Mouse (Mus musculus) erythroid progenitor cell, adult 5-6 weeks (primary cell): ENCODE results near the gene Olfr1033. TPM values are rescaled to one million over a fixed set of nuclear protein-coding genes. Genes with fewer than 3 reads are reported as not detected.
"Not testable (repeated sequence)": the region's sequence is repeated elsewhere in the genome, so short reads cannot be mapped to it uniquely, and the experiment has no call there.

Experiments
- ATAC-seq: replicated peaks from 2 replicates; pipeline ENCODE4 v1.8.0; 2016; ENCODE audit warnings: moderate number of reproducible peaks, mild to moderate bottlenecking, moderate TSS enrichment, inconsistent platforms; ENCODE audit not compliant: poor library complexity, low FRiP score, severe bottlenecking
- total RNA-seq, 2 experiments: library from RNA; stranded (forward) in 1 of 2; stranded (reverse) in 1 of 2; fragments of 150-400 nt in 1 of 2; fragments of 186-747, 209-891 nt in 1 of 2; gene quantifications; 2 replicates each; pipeline versions ENCODE4 v1.2.3 to v1.2.4; 2015 to 2017; ENCODE audit warnings: low replicate concordance in 2 of 2

Gene Olfr1033
- total RNA-seq (2015; ENCODE audit: low replicate concordance) (not detected in 2 replicates), total RNA-seq (2017; ENCODE audit: low replicate concordance) (not detected in 2 replicates)

GRCm38 (mm10) chr2:86020406-86020805 lies at the start of gene Olfr1033:
Gene Olfr1033 (plus strand): TSS chr2:86020633.
- not testable (repeated sequence) for ATAC-seq

- no peak for ATAC-seq
Observed at GRCm38 (mm10) chr2:85973595-85973994, 46.8 kb upstream of the Olfr1033 start, which contains the start of gene Olfr1029. Gene Olfr1029 (plus strand): TSS chr2:85973895.

GRCm38 (mm10) chr2:85978976-85979375 lies 41.5 kb upstream of the Olfr1033 start, which contains the start of gene Olfr1030:
Gene Olfr1030 (plus strand): TSS chr2:85979276.
- ATAC-seq = no peak

GRCm38 (mm10) chr2:85990004-85990403 lies 30.4 kb upstream of the Olfr1033 start, which contains the start of gene Olfr1031:
Gene Olfr1031 (plus strand): TSS chr2:85990304.
- ATAC-seq = no peak

GRCm38 (mm10) chr2:86005240-86005639 lies 15.2 kb upstream of the Olfr1033 start, which contains the start of gene Olfr1032:
Gene Olfr1032 (plus strand): TSS chr2:86005540.
- ATAC-seq = no peak

- ATAC-seq = not testable (repeated sequence)
Observed at GRCm38 (mm10) chr2:86021518-86021917, 1.1 kb downstream of the Olfr1033 start.

GRCm38 (mm10) chr2:86045561-86045960 lies 25.1 kb downstream of the Olfr1033 start, which contains the start of gene Olfr1034:
Gene Olfr1034 (plus strand): TSS chr2:86045861.
- no peak for ATAC-seq

- ATAC-seq = not testable (repeated sequence)
Observed at GRCm38 (mm10) chr2:86050777-86051176, 30.3 kb downstream of the Olfr1033 start.

- not testable (repeated sequence) for ATAC-seq
Observed at GRCm38 (mm10) chr2:86063766-86064165, 43.3 kb downstream of the Olfr1033 start.

GRCm38 (mm10) chr2:86070189-86070588 lies 49.8 kb downstream of the Olfr1033 start:
- no peak for ATAC-seq

- ATAC-seq = not testable (repeated sequence)
Observed at GRCm38 (mm10) chr2:86073692-86074091, 53.3 kb downstream of the Olfr1033 start, which contains the start of gene Olfr1036. Gene Olfr1036 (plus strand): TSS chr2:86073992.

- ATAC-seq = not testable (repeated sequence)
Observed at GRCm38 (mm10) chr2:86080478-86080877, 60.0 kb downstream of the Olfr1033 start.

- no peak for ATAC-seq
Observed at GRCm38 (mm10) chr2:86087285-86087684, 66.9 kb downstream of the Olfr1033 start, which contains the start of gene Olfr1037. Gene Olfr1037 (minus strand): TSS chr2:86087385.

Other genes starting within 250 kb of the Olfr1033 start
- not detected in 2 replicates for gene Olfr1014, start 247.9 kb upstream of the Olfr1033 start, total RNA-seq (2015; ENCODE audit: low replicate concordance)
- not detected in 2 replicates for gene Olfr1014, start 247.9 kb upstream of the Olfr1033 start, total RNA-seq (2017; ENCODE audit: low replicate concordance)
- not detected in 2 replicates for gene Olfr1015, start 238.6 kb upstream of the Olfr1033 start, total RNA-seq (2015; ENCODE audit: low replicate concordance)
- gene Olfr1015, start 238.6 kb upstream of the Olfr1033 start, total RNA-seq (2017; ENCODE audit: low replicate concordance) = not detected in 2 replicates
- gene Olfr1016, start 218.1 kb upstream of the Olfr1033 start, total RNA-seq (2015; ENCODE audit: low replicate concordance) = not detected in 2 replicates
- gene Olfr1016, start 218.1 kb upstream of the Olfr1033 start, total RNA-seq (2017; ENCODE audit: low replicate concordance) = not detected in 2 replicates
- not detected in 2 replicates for gene Olfr1018, start 202.2 kb upstream of the Olfr1033 start, total RNA-seq (2015; ENCODE audit: low replicate concordance)
- gene Olfr1018, start 202.2 kb upstream of the Olfr1033 start, total RNA-seq (2017; ENCODE audit: low replicate concordance) = 0.39 TPM in 1 of 2 replicates, not detected in the other
- not detected in 2 replicates for gene Olfr1019, start 175.2 kb upstream of the Olfr1033 start, total RNA-seq (2015; ENCODE audit: low replicate concordance)
- not detected in 2 replicates for gene Olfr1019, start 175.2 kb upstream of the Olfr1033 start, total RNA-seq (2017; ENCODE audit: low replicate concordance)
- gene Olfr1020, start 173.6 kb upstream of the Olfr1033 start, total RNA-seq (2015; ENCODE audit: low replicate concordance) = not detected in 2 replicates
- gene Olfr1020, start 173.6 kb upstream of the Olfr1033 start, total RNA-seq (2017; ENCODE audit: low replicate concordance) = not detected in 2 replicates
- not detected in 2 replicates for gene Olfr1022, start 152.0 kb upstream of the Olfr1033 start, total RNA-seq (2015; ENCODE audit: low replicate concordance)
- not detected in 2 replicates for gene Olfr1022, start 152.0 kb upstream of the Olfr1033 start, total RNA-seq (2017; ENCODE audit: low replicate concordance)
- gene Olfr1023, start 135.0 kb upstream of the Olfr1033 start, total RNA-seq (2015; ENCODE audit: low replicate concordance) = not detected in 2 replicates
- gene Olfr1023, start 135.0 kb upstream of the Olfr1033 start, total RNA-seq (2017; ENCODE audit: low replicate concordance) = not detected in 2 replicates
- gene Olfr1024, start 115.6 kb upstream of the Olfr1033 start, total RNA-seq (2015; ENCODE audit: low replicate concordance) = not detected in 2 replicates
- not detected in 2 replicates for gene Olfr1024, start 115.6 kb upstream of the Olfr1033 start, total RNA-seq (2017; ENCODE audit: low replicate concordance)
- not detected in 2 replicates for gene Olfr1025-ps1, start 105.4 kb upstream of the Olfr1033 start, total RNA-seq (2015; ENCODE audit: low replicate concordance)
- gene Olfr1025-ps1, start 105.4 kb upstream of the Olfr1033 start, total RNA-seq (2017; ENCODE audit: low replicate concordance) = not detected in 2 replicates
- gene Olfr1026, start 99.1 kb upstream of the Olfr1033 start, total RNA-seq (2015; ENCODE audit: low replicate concordance) = not detected in 2 replicates
- not detected in 2 replicates for gene Olfr1026, start 99.1 kb upstream of the Olfr1033 start, total RNA-seq (2017; ENCODE audit: low replicate concordance)
- not detected in 2 replicates for gene Olfr1028, start 70.2 kb upstream of the Olfr1033 start, total RNA-seq (2015; ENCODE audit: low replicate concordance)
- gene Olfr1028, start 70.2 kb upstream of the Olfr1033 start, total RNA-seq (2017; ENCODE audit: low replicate concordance) = not detected in 2 replicates
- gene Olfr1029, start 46.7 kb upstream of the Olfr1033 start, total RNA-seq (2015; ENCODE audit: low replicate concordance) = not detected in 2 replicates
- not detected in 2 replicates for gene Olfr1029, start 46.7 kb upstream of the Olfr1033 start, total RNA-seq (2017; ENCODE audit: low replicate concordance)
- not detected in 2 replicates for gene Olfr1030, start 41.4 kb upstream of the Olfr1033 start, total RNA-seq (2015; ENCODE audit: low replicate concordance)
- not detected in 2 replicates for gene Olfr1030, start 41.4 kb upstream of the Olfr1033 start, total RNA-seq (2017; ENCODE audit: low replicate concordance)
- not detected in 2 replicates for gene Olfr1031, start 30.3 kb upstream of the Olfr1033 start, total RNA-seq (2015; ENCODE audit: low replicate concordance)
- gene Olfr1031, start 30.3 kb upstream of the Olfr1033 start, total RNA-seq (2017; ENCODE audit: low replicate concordance) = not detected in 2 replicates
- gene Olfr1032, start 15.1 kb upstream of the Olfr1033 start, total RNA-seq (2015; ENCODE audit: low replicate concordance) = not detected in 2 replicates
- gene Olfr1032, start 15.1 kb upstream of the Olfr1033 start, total RNA-seq (2017; ENCODE audit: low replicate concordance) = not detected in 2 replicates
- gene Olfr1034, start 25.2 kb downstream of the Olfr1033 start, total RNA-seq (2015; ENCODE audit: low replicate concordance) = not detected in 2 replicates
- gene Olfr1034, start 25.2 kb downstream of the Olfr1033 start, total RNA-seq (2017; ENCODE audit: low replicate concordance) = not detected in 2 replicates
- not detected in 2 replicates for gene Olfr1036, start 53.4 kb downstream of the Olfr1033 start, total RNA-seq (2015; ENCODE audit: low replicate concordance)
- not detected in 2 replicates for gene Olfr1036, start 53.4 kb downstream of the Olfr1033 start, total RNA-seq (2017; ENCODE audit: low replicate concordance)
- gene Olfr1037, start 66.8 kb downstream of the Olfr1033 start, total RNA-seq (2015; ENCODE audit: low replicate concordance) = not detected in 2 replicates
- gene Olfr1037, start 66.8 kb downstream of the Olfr1033 start, total RNA-seq (2017; ENCODE audit: low replicate concordance) = not detected in 2 replicates
- not detected in 2 replicates for gene Olfr1039, start 115.3 kb downstream of the Olfr1033 start, total RNA-seq (2015; ENCODE audit: low replicate concordance)
- gene Olfr1039, start 115.3 kb downstream of the Olfr1033 start, total RNA-seq (2017; ENCODE audit: low replicate concordance) = not detected in 2 replicates
- not detected in 2 replicates for gene Olfr1040, start 126.1 kb downstream of the Olfr1033 start, total RNA-seq (2015; ENCODE audit: low replicate concordance)
- gene Olfr1040, start 126.1 kb downstream of the Olfr1033 start, total RNA-seq (2017; ENCODE audit: low replicate concordance) = not detected in 2 replicates
- gene Olfr1042, start 141.2 kb downstream of the Olfr1033 start, total RNA-seq (2015; ENCODE audit: low replicate concordance) = not detected in 2 replicates
- not detected in 2 replicates for gene Olfr1042, start 141.2 kb downstream of the Olfr1033 start, total RNA-seq (2017; ENCODE audit: low replicate concordance)
- gene Olfr1043, start 146.9 kb downstream of the Olfr1033 start, total RNA-seq (2015; ENCODE audit: low replicate concordance) = not detected in 2 replicates
- gene Olfr1043, start 146.9 kb downstream of the Olfr1033 start, total RNA-seq (2017; ENCODE audit: low replicate concordance) = not detected in 2 replicates
- not detected in 2 replicates for gene Olfr1044, start 157.2 kb downstream of the Olfr1033 start, total RNA-seq (2015; ENCODE audit: low replicate concordance)
- not detected in 2 replicates for gene Olfr1044, start 157.2 kb downstream of the Olfr1033 start, total RNA-seq (2017; ENCODE audit: low replicate concordance)
- gene Olfr52, start 165.1 kb downstream of the Olfr1033 start, total RNA-seq (2015; ENCODE audit: low replicate concordance) = not detected in 2 replicates
- gene Olfr52, start 165.1 kb downstream of the Olfr1033 start, total RNA-seq (2017; ENCODE audit: low replicate concordance) = not detected in 2 replicates
- not detected in 2 replicates for gene Olfr1045, start 182.4 kb downstream of the Olfr1033 start, total RNA-seq (2015; ENCODE audit: low replicate concordance)
- gene Olfr1045, start 182.4 kb downstream of the Olfr1033 start, total RNA-seq (2017; ENCODE audit: low replicate concordance) = not detected in 2 replicates
- gene Olfr1046, start 198.7 kb downstream of the Olfr1033 start, total RNA-seq (2015; ENCODE audit: low replicate concordance) = not detected in 2 replicates
- not detected in 2 replicates for gene Olfr1046, start 198.7 kb downstream of the Olfr1033 start, total RNA-seq (2017; ENCODE audit: low replicate concordance)
- not detected in 2 replicates for gene Olfr1047, start 210.8 kb downstream of the Olfr1033 start, total RNA-seq (2015; ENCODE audit: low replicate concordance)
- not detected in 2 replicates for gene Olfr1047, start 210.8 kb downstream of the Olfr1033 start, total RNA-seq (2017; ENCODE audit: low replicate concordance)
- gene Olfr1048, start 219.7 kb downstream of the Olfr1033 start, total RNA-seq (2015; ENCODE audit: low replicate concordance) = not detected in 2 replicates
- gene Olfr1048, start 219.7 kb downstream of the Olfr1033 start, total RNA-seq (2017; ENCODE audit: low replicate concordance) = not detected in 2 replicates
- not detected in 2 replicates for gene Olfr1049, start 237.7 kb downstream of the Olfr1033 start, total RNA-seq (2015; ENCODE audit: low replicate concordance)
- gene Olfr1049, start 237.7 kb downstream of the Olfr1033 start, total RNA-seq (2017; ENCODE audit: low replicate concordance) = not detected in 2 replicates